Mouse (Mus musculus) MEL (cell line): ENCODE results near the gene Angptl8.

Experiments
- CTCF ChIP-seq, 3 experiments: IDR thresholded peaks in 2 of 3; conservative IDR thresholded peaks in 1 of 3; 2 replicates each; pipeline ENCODE4 v1.5.1; 2011 to 2012; ENCODE audit warnings: low read length in 3 of 3, low read depth in 2 of 3, mild to moderate bottlenecking in 2 of 3, improper control_type of control experiment in 1 of 3, inconsistent platforms in 1 of 3, mixed read lengths in 1 of 3, moderate library complexity in 1 of 3; ENCODE audit not compliant: control insufficient read depth in 1 of 3, insufficient read depth in 1 of 3, poor library complexity in 1 of 3, severe bottlenecking in 1 of 3
- EP300 ChIP-seq, 2 experiments: IDR thresholded peaks; 2 replicates each; pipeline ENCODE4 v1.6.1; 2011; ENCODE audit warnings: improper control_type of control experiment in 2 of 2, low read length in 2 of 2, low read depth in 1 of 2, mild to moderate bottlenecking in 1 of 2
- UBTF ChIP-seq: IDR thresholded peaks from 2 replicates; pipeline ENCODE4 v1.6.1; 2012; ENCODE audit warnings: low read depth, mild to moderate bottlenecking, inconsistent platforms, low read length, improper control_type of control experiment, moderate library complexity, borderline replicate concordance; ENCODE audit not compliant: insufficient read depth

- TF ChIP-seq CTCF (IDR thresholded peaks at IDR 0.05 in 2 of 3, conservative IDR thresholded peaks at IDR 0.05 in 1 of 3; ENCODE audit: control insufficient read depth in 1 of 3, insufficient read depth in 1 of 3, low read depth in 2 of 3, low read length in 3 of 3, poor library complexity in 1 of 3, severe bottlenecking in 1 of 3) (peak; percentile 99 to 100 (median 100)), UBTF (no peak), EP300 (IDR thresholded peaks at IDR 0.05; ENCODE audit: low read depth in 1 of 2, low read length in 2 of 2) (no peak)
Observed at GRCm38 (mm10) chr9:21870879-21871524, 35.7 kb downstream of the Angptl8 start.
